Mouse (Mus musculus) hindbrain, embryonic 14.5 days (tissue): ENCODE data around the gene Robo1. TPM values are rescaled to one million over a fixed set of nuclear protein-coding genes. Genes with fewer than 3 reads are reported as not detected.

Experiments used
- ATAC-seq: fragments of 200-750 bp; cut with Nextera tagmentation; 2 replicates; pipeline ENCODE4 v1.8.0; 2017; ENCODE audit warnings: moderate number of reproducible peaks, mild to moderate bottlenecking, moderate TSS enrichment, moderate library complexity; ENCODE audit not compliant: low FRiP score
- DNase-seq: peaks from one replicate; pipeline ENCODE4 v3.0.0-alpha.2; 2015; ENCODE audit warnings: low spot score
- H3K27ac ChIP-seq: fragments of 300-500 bp; sonication (generic); 2 replicates; pipeline ENCODE4 v1.5.1; 2014; ENCODE audit warnings: mild to moderate bottlenecking, moderate library complexity
- H3K27me3 ChIP-seq: fragments of 300-500 bp; sonication (generic); 2 replicates; pipeline ENCODE4 v1.6.1; 2014; ENCODE audit warnings: mild to moderate bottlenecking, low read length, mixed read lengths; ENCODE audit not compliant: control insufficient read depth, insufficient read depth
- H3K36me3 ChIP-seq: fragments of 300-500 bp; sonication (generic); replicated peaks from 2 replicates; pipeline ENCODE4 v1.6.1; 2014; ENCODE audit not compliant: control insufficient read depth, insufficient read depth
- H3K4me1 ChIP-seq: fragments of 300-500 bp; sonication (generic); replicated peaks from 2 replicates; pipeline ENCODE4 v1.6.1; 2014; ENCODE audit warnings: antibody characterized with exemption, low read length, mixed read lengths; ENCODE audit not compliant: control insufficient read depth, insufficient read depth
- H3K4me2 ChIP-seq: fragments of 300-500 bp; sonication (generic); replicated peaks from 2 replicates; pipeline ENCODE4 v1.6.1; 2014; ENCODE audit warnings: mild to moderate bottlenecking, moderate library complexity
- H3K4me3 ChIP-seq: fragments of 300-500 bp; sonication (generic); replicated peaks from 2 replicates; pipeline ENCODE4 v1.5.1; 2014; ENCODE audit warnings: mild to moderate bottlenecking, low read length
- H3K9ac ChIP-seq: fragments of 300-500 bp; sonication (generic); 2 replicates; pipeline ENCODE4 v1.6.1; 2014
- H3K9me3 ChIP-seq: fragments of 300-500 bp; sonication (generic); 2 replicates; pipeline ENCODE4 v1.6.1; 2016; ENCODE audit warnings: low read length; ENCODE audit not compliant: control insufficient read depth
- WGBS: fragments of 180-500 bp; shearing (Covaris S2); extraction: QIAGEN DNeasy Blood & Tissue Kit; methylation state at CpG from one replicate; pipeline ENCODE4 v1.1.7; 2014; 5-methylcytosine and 5-hydroxymethylcytosine counted together
- polyA plus RNA-seq: library from polyadenylated mRNA; unstranded; fragments of >200 nt; fragmentation: Nextera tagmentation; extraction: Ambion mirVana; gene quantifications from 2 replicates; pipeline ENCODE4 v1.2.1, GENCODE M21; 2014

The Robo1 gene
- polyA plus RNA-seq, 1 experiment from 2014 or later: 47.5 TPM

DNA sequence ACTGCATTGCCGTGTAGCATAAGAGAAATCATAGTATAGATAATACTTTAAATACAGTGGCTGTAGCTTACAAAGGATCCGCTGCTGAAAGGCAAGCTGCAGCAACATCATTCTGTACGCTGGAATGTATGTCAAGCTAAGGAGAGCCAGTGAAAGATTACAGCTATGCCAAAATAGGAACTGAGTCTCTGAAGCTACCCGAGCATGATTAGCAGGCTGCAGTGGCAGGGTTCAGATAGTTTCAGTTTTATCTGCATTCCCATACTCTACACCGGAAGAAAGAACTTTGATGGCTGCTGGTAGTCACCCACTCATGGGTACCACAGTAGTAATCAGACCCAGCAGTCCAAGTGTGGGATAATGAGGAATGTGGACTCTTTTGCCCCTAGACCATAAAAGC lies 68.8 kb downstream of the Robo1 start:
- H3K27me3 ChIP-seq: no peaks in the 10 kb centered on the region
- H3K9ac ChIP-seq: no peak overlapping the region
- H3K4me1 ChIP-seq: no peaks in the 10 kb centered on the region
- DNase-seq (no peak), ATAC-seq (no peak)
- no peaks in the 10 kb centered on the region for H3K36me3 ChIP-seq
- WGBS: 83% methylated on average over 5 of the region's 5 CpGs
- H3K4me2 ChIP-seq: no peak overlapping the region
- H3K9me3 ChIP-seq: no peaks in the 10 kb centered on the region
- no peak overlapping the region for H3K27ac ChIP-seq
- no peak overlapping the region for H3K4me3 ChIP-seq

GRCm38 (mm10) chr16:72381819-72382218 lies 73.7 kb downstream of the Robo1 start:
- Histone ChIP-seq H3K4me1 (no peaks in the 10 kb centered on the region), H3K4me3 (no peak overlapping the region), H3K4me2 (no peak overlapping the region), H3K36me3 (no peaks in the 10 kb centered on the region), H3K9me3 (no peaks in the 10 kb centered on the region), H3K9ac (no peak overlapping the region), H3K27ac (no peak overlapping the region), H3K27me3 (no peaks in the 10 kb centered on the region)
- WGBS: 95% methylated on average over 6 of the region's 6 CpGs
- no peak for ATAC-seq
- no peak for DNase-seq

GRCm38 (mm10) chr16:72383566-72383965 lies 75.5 kb downstream of the Robo1 start:
- WGBS: 75% methylated on average over 1 of the region's 1 CpGs
- Histone ChIP-seq H3K4me2 (no peak overlapping the region), H3K27me3 (no peaks in the 10 kb centered on the region), H3K9me3 (no peaks in the 10 kb centered on the region), H3K36me3 (no peaks in the 10 kb centered on the region), H3K4me3 (no peak overlapping the region), H3K27ac (no peak overlapping the region), H3K4me1 (no peaks in the 10 kb centered on the region), H3K9ac (no peak overlapping the region)
- no peak for ATAC-seq
- no peak for DNase-seq

GRCm38 (mm10) chr16:72393512-72393911 lies 85.4 kb downstream of the Robo1 start:
- 43% methylated on average over 3 of the region's 3 CpGs for WGBS
- no peak overlapping the region for H3K4me2 ChIP-seq
- no peaks in the 10 kb centered on the region for H3K27me3 ChIP-seq

GRCm38 (mm10) chr16:72398811-72399210 lies 90.7 kb downstream of the Robo1 start:
- H3K4me2 ChIP-seq: no peak overlapping the region
- H3K9me3 ChIP-seq: no peaks in the 10 kb centered on the region
- no peaks in the 10 kb centered on the region for H3K36me3 ChIP-seq
- DNase-seq (no peak), ATAC-seq (no peak)
- no peak overlapping the region for H3K9ac ChIP-seq
- H3K27ac ChIP-seq: no peak overlapping the region
- 51% methylated on average over 5 of the region's 5 CpGs for WGBS
- no peak overlapping the region for H3K4me3 ChIP-seq
- H3K4me1 ChIP-seq: peaks cover 11% of the 10 kb centered on the region; the same call in 1 of the 2 replicates
- H3K27me3 ChIP-seq: no peaks in the 10 kb centered on the region

More at GRCm38 (mm10) chr16:72393512-72393911, 85.4 kb downstream of the Robo1 start:
- Histone ChIP-seq H3K9ac (no peak overlapping the region), H3K27ac (no peak overlapping the region), H3K4me3 (no peak overlapping the region), H3K4me1 (no peaks in the 10 kb centered on the region), H3K36me3 (no peaks in the 10 kb centered on the region), H3K9me3 (no peaks in the 10 kb centered on the region)
- DNase-seq (no peak), ATAC-seq (no peak)

- peak; percentile 47 for DNase-seq
- 9% methylated on average over 9 of the region's 9 CpGs for WGBS
- peak; percentile 65; the same call in 1 of the 2 replicates for ATAC-seq
- Histone ChIP-seq H3K27me3 (no peaks in the 10 kb centered on the region), H3K4me3 (no peak overlapping the region), H3K36me3 (no peaks in the 10 kb centered on the region), H3K9ac (no peak overlapping the region), H3K4me1 (peaks cover 11% of the 10 kb centered on the region; the same call in 1 of the 2 replicates), H3K9me3 (no peaks in the 10 kb centered on the region), H3K4me2 (peak overlapping the region; percentile 9; the same call in 1 of the 2 replicates), H3K27ac (no peak overlapping the region)
Observed at GRCm38 (mm10) chr16:72402381-72402780, 94.3 kb downstream of the Robo1 start.

DNA sequence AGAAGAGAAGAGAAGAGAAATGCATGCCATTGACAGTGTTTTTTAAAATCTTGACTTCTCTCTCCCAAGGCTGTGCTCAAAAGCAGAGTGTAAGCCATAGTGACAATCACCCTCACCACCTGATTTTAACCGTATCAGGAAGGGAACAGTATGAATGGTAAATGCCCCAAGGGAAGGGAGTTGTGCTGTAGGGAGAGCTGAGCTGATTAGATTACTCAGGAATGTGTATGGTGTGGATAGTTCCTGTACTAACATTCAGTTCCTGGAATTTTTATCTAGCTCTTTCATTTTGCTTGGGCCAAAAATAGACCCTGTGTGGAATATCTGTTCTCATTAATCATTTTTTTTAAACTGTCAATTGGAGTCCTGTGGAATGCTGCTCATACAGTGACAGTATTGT lies 101.7 kb downstream of the Robo1 start:
- Histone ChIP-seq H3K9ac (no peak overlapping the region), H3K4me2 (no peak overlapping the region), H3K36me3 (no peaks in the 10 kb centered on the region), H3K27ac (no peak overlapping the region), H3K4me1 (peaks cover 6% of the 10 kb centered on the region; the same call in 1 of the 2 replicates), H3K9me3 (no peaks in the 10 kb centered on the region), H3K4me3 (no peak overlapping the region), H3K27me3 (no peaks in the 10 kb centered on the region)
- 54% methylated on average over 1 of the region's 1 CpGs for WGBS
- ATAC-seq: no peak
- DNase-seq: no peak

GRCm38 (mm10) chr16:72411669-72412270 lies 103.7 kb downstream of the Robo1 start:
- ATAC-seq (no peak), DNase-seq (no peak)
- no peaks in the 10 kb centered on the region for H3K9me3 ChIP-seq
- no peak overlapping the region for H3K4me2 ChIP-seq
- no peak overlapping the region for H3K9ac ChIP-seq
- WGBS: 41% methylated on average over 5 of the region's 5 CpGs
- H3K27me3 ChIP-seq: no peaks in the 10 kb centered on the region
- H3K4me3 ChIP-seq: no peak overlapping the region
- no peaks in the 10 kb centered on the region for H3K36me3 ChIP-seq
- peaks cover 6% of the 10 kb centered on the region; the same call in 1 of the 2 replicates for H3K4me1 ChIP-seq
- no peak overlapping the region for H3K27ac ChIP-seq

DNA sequence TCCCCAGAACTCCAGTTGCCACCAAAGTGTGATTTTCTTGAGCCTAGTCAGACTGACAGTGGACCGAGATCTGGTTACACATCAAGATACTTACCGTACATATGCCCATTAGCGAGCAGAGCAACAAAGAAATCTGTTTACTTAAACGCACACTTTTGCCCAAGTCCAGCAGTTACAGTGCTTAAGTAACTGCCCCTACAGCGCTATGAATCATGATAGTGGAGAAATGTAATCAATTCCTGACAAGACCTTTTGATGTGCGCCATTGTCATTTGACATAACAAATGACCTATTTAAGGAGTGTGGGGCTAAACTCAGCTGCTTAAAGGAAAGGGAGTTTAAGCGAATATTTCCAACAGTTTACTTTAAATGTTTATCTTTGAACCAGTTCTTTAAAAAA lies 104.8 kb downstream of the Robo1 start:
- no peak overlapping the region for H3K4me3 ChIP-seq
- H3K4me2 ChIP-seq: no peak overlapping the region
- no peaks in the 10 kb centered on the region for H3K36me3 ChIP-seq
- no peak for ATAC-seq
- H3K9ac ChIP-seq: no peak overlapping the region
- H3K27me3 ChIP-seq: no peaks in the 10 kb centered on the region
- WGBS: 52% methylated on average over 7 of the region's 7 CpGs
- H3K4me1 ChIP-seq: peaks cover 6% of the 10 kb centered on the region; the same call in 1 of the 2 replicates
- H3K9me3 ChIP-seq: no peaks in the 10 kb centered on the region
- DNase-seq: no peak
- no peak overlapping the region for H3K27ac ChIP-seq
